Mouse (Mus musculus) embryonic facial prominence, embryonic 13.5 days (tissue): ENCODE measurements around the gene Vmn1r128. TPM values are rescaled to one million over a fixed set of nuclear protein-coding genes. Genes with fewer than 3 reads are reported as not detected.
"Not testable (repeated sequence)": the region's sequence is repeated elsewhere in the genome, so short reads cannot be mapped to it uniquely, and the experiment has no call there.

ENCODE experiments used
- ATAC-seq: fragments of 200-750 bp; cut with Nextera tagmentation; 2 replicates; pipeline ENCODE4 v1.8.0; 2017; ENCODE audit warnings: low read depth; ENCODE audit not compliant: insufficient number of reproducible peaks, insufficient read depth, low FRiP score, low TSS enrichment
- H3K27ac ChIP-seq: fragments of 300-500 bp; sonication (generic); 2 replicates; pipeline ENCODE4 v1.5.1; 2015; ENCODE audit warnings: moderate library complexity, mild to moderate bottlenecking, inconsistent platforms
- H3K27me3 ChIP-seq: fragments of 300-500 bp; sonication (generic); 2 replicates; pipeline ENCODE4 v1.6.1; 2015; ENCODE audit warnings: mild to moderate bottlenecking, inconsistent platforms
- H3K36me3 ChIP-seq: fragments of 300-500 bp; sonication (generic); 2 replicates; pipeline ENCODE4 v1.6.1; 2015; ENCODE audit warnings: mild to moderate bottlenecking, inconsistent platforms
- H3K4me1 ChIP-seq: fragments of 300-500 bp; sonication (generic); 2 replicates; pipeline ENCODE4 v1.6.1; 2015; ENCODE audit warnings: inconsistent platforms
- H3K4me2 ChIP-seq: fragments of 300-500 bp; sonication (generic); 2 replicates; pipeline ENCODE4 v1.6.1; 2015; ENCODE audit warnings: moderate library complexity, mild to moderate bottlenecking, inconsistent platforms
- H3K4me3 ChIP-seq: fragments of 300-500 bp; sonication (generic); 2 replicates; pipeline ENCODE4 v1.5.1; 2015; ENCODE audit warnings: mild to moderate bottlenecking, inconsistent platforms
- H3K9ac ChIP-seq: fragments of 300-500 bp; sonication (generic); 2 replicates; pipeline ENCODE4 v1.6.1; 2015; ENCODE audit warnings: mild to moderate bottlenecking, inconsistent platforms
- H3K9me3 ChIP-seq: fragments of 300-500 bp; sonication (generic); 2 replicates; pipeline ENCODE4 v1.6.1; 2016; ENCODE audit warnings: inconsistent platforms
- WGBS: fragments of 180-500 bp; shearing (Covaris S2); methylation state at CpG from one replicate; pipeline ENCODE4 v1.1.7; 2015; ENCODE audit warnings: mixed read lengths; 5-methylcytosine and 5-hydroxymethylcytosine counted together
- polyA plus RNA-seq: library from polyadenylated mRNA; unstranded; fragments of >200 nt; fragmentation: Nextera tagmentation; extraction: Ambion mirVana; gene quantifications from 2 replicates; pipeline ENCODE4 v1.2.1, GENCODE M21; 2015

Gene Vmn1r128
- not detected in 2 replicates for polyA plus RNA-seq

DNA sequence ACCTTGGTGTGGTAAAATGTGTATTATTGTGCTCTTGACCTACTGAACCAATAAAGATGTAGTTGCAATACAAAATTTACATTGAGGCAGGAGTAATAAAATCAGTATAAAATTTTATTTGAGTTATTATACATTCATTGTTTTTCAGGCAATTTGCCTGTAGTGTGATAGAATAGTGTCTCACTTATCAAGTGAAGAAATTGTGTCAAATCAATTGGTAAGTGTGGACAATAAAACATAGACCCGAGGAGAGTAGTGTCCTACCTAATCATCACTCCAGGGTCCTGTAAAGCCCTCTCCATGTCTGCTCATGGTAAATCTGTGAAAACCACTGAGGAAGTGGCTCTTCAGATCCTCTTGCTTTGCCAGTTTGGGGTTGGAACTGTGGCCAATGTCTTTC lies at the start of gene Vmn1r128:
Gene Vmn1r128 (plus strand): TSS at position 301 of the 400 bp plus-strand sequence.
- H3K27me3 ChIP-seq = not testable (repeated sequence)
- WGBS = 66% methylated on average over 1 of the region's 1 CpGs

DNA sequence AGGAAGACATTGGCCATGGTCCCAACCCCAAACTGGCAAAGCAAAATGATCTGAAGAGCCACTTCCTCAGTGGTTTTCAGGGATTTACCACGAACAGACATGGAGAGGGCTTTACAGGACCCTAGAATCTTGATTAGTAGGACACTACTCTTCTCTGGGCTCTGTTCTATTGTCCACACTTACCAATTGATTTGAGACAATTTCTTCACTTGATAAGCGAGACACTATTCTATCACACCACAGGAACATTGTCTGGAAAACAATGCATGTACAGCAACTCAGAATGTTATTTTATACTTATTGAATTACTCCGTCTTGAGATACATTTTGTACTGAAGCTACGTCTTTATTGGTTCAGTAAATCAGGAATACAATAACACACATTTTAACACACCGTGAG lies 47.8 kb upstream of the Vmn1r128 start, which contains the start of gene Vmn1r126:
Gene Vmn1r126 (minus strand): TSS at position 101 of the 400 bp plus-strand sequence.
- not testable (repeated sequence) for H3K27me3 ChIP-seq, H3K27ac ChIP-seq, H3K4me2 ChIP-seq, H3K9ac ChIP-seq, H3K9me3 ChIP-seq, H3K4me1 ChIP-seq, ATAC-seq, H3K4me3 ChIP-seq, H3K36me3 ChIP-seq
- WGBS = no CpG with 5 or more reads among the region's 5 CpGs

More for the DNA sequence above, at the start of gene Vmn1r128:
- H3K9ac ChIP-seq, H3K27ac ChIP-seq, ATAC-seq, H3K9me3 ChIP-seq, H3K4me2 ChIP-seq, H3K4me1 ChIP-seq, H3K36me3 ChIP-seq, H3K4me3 ChIP-seq: not testable (repeated sequence)

DNA sequence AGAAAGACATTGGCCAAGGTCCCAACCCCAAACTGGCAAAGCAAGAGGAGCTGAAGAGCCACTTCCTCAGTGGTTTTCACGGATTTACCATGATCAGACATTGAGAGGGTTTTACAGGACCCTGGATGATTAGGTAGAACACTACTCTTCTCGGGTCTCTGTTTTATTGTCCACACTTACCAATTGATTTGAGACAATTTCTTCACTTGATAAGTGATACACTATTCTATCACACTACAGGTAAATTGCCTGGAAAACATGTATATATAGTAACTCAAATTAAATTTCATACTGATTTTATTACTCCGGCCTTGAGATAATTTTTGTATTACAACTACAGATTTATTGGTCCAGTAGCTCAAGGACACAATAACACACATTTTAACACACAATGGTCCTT lies 29.4 kb upstream of the Vmn1r128 start, which contains the start of gene Vmn1r127:
Gene Vmn1r127 (minus strand): TSS at position 101 of the 400 bp plus-strand sequence.
- not testable (repeated sequence) for H3K27me3 ChIP-seq, H3K9me3 ChIP-seq, ATAC-seq, H3K27ac ChIP-seq, H3K4me2 ChIP-seq, H3K9ac ChIP-seq, H3K4me3 ChIP-seq, H3K4me1 ChIP-seq, H3K36me3 ChIP-seq
- WGBS = no CpG with 5 or more reads among the region's 3 CpGs

DNA sequence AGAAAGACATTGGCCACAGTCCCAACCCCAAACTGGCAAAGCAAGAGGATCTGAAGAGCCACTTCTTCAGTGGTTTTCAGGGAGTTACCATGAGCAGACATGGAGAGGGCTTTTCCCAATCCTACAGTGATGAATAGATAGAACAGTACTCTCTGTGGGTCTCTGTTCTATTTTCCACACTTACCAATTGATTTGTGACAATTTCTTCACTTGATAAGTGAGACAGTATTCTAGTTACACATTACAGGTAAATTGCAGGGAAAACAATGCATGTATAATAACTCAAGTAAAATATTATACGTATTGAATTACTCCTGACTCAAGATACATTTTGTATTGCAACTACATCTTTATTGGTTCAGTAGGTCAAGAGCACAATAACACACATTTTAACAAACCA lies 12.0 kb downstream of the Vmn1r128 start, which contains the start of gene Vmn1r129:
Gene Vmn1r129 (minus strand): TSS at position 101 of the 400 bp plus-strand sequence.
- H3K9ac ChIP-seq, H3K36me3 ChIP-seq, H3K4me3 ChIP-seq, ATAC-seq, H3K27me3 ChIP-seq, H3K9me3 ChIP-seq, H3K27ac ChIP-seq, H3K4me1 ChIP-seq, H3K4me2 ChIP-seq: not testable (repeated sequence)
- WGBS = no CpG with 5 or more reads among the region's 1 CpGs

Other genes starting within 250 kb of the Vmn1r128 start
- not detected in 2 replicates for gene Vmn1r122, start 215.2 kb upstream of the Vmn1r128 start, polyA plus RNA-seq
- not detected in 2 replicates for gene Vmn1r123, start 187.2 kb upstream of the Vmn1r128 start, polyA plus RNA-seq
- not detected in 2 replicates for gene Gm5157, start 158.9 kb upstream of the Vmn1r128 start, polyA plus RNA-seq
- not detected in 2 replicates for gene Vmn1r124, start 88.8 kb upstream of the Vmn1r128 start, polyA plus RNA-seq
- gene Vmn1r125, start 77.2 kb upstream of the Vmn1r128 start, polyA plus RNA-seq = not detected in 2 replicates
- not detected in 2 replicates for gene Vmn1r126, start 47.9 kb upstream of the Vmn1r128 start, polyA plus RNA-seq
- not detected in 2 replicates for gene Vmn1r127, start 29.5 kb upstream of the Vmn1r128 start, polyA plus RNA-seq
- not detected in 2 replicates for gene Vmn1r129, start 11.9 kb downstream of the Vmn1r128 start, polyA plus RNA-seq
- gene Gm6882, start 83.4 kb downstream of the Vmn1r128 start, polyA plus RNA-seq = not detected in 2 replicates
- gene Vmn1r130, start 162.4 kb downstream of the Vmn1r128 start, polyA plus RNA-seq = not detected in 2 replicates
- gene Vmn1r131, start 196.7 kb downstream of the Vmn1r128 start, polyA plus RNA-seq = not detected in 2 replicates